Mouse (Mus musculus): Measurements from ENCODE around the gene Brd4. TPM values are rescaled to one million over a fixed set of nuclear protein-coding genes. Genes with fewer than 3 reads are reported as not detected.

The Brd4 gene
- polyA plus RNA-seq, 1 experiment from 2014 or later: 130 TPM

- peak overlapping the region; percentile 97; the same call in 1 of the 2 replicates for H3K27ac ChIP-seq (ENCODE audit: low read depth, low read length)
- no peaks in the 10 kb centered on the region for H3K27me3 ChIP-seq (ENCODE audit: control insufficient read depth, insufficient read depth, low read length)
- no peaks in the 10 kb centered on the region for H3K36me3 ChIP-seq (ENCODE audit: control insufficient read depth, insufficient read depth, low read length)
- ATAC-seq (replicated peaks; ENCODE audit: low FRiP score) (no peak), DNase-seq (ENCODE audit: low spot score) (no peak)
- no peaks in the 10 kb centered on the region for H3K9me3 ChIP-seq (ENCODE audit: control insufficient read depth, low read length)
- H3K9ac ChIP-seq (ENCODE audit: low read length): peak overlapping the region; percentile 97
- H3K4me2 ChIP-seq (ENCODE audit: low read depth, low read length, severe bottlenecking): peak overlapping the region; percentile 49
- peaks cover 9% of the 10 kb centered on the region; the same call in 1 of the 2 replicates for H3K4me1 ChIP-seq (replicated peaks; ENCODE audit: control insufficient read depth, insufficient read depth, low read length)
- 59% methylated on average over 6 of the region's 6 CpGs for WGBS
- H3K4me3 ChIP-seq (ENCODE audit: low read depth, low read length): peak overlapping the region; percentile 94
These were observed 682 bp upstream of the Brd4 start for GRCm38 (mm10) chr17:32285138-32285670.

GRCm38 (mm10) chr17:32283771-32284221 lies 726 bp downstream of the Brd4 start:
- ATAC-seq (replicated peaks; ENCODE audit: low FRiP score) (peak; percentile 62), DNase-seq (ENCODE audit: low spot score) (peak; percentile 77)
- Histone ChIP-seq H3K9ac (ENCODE audit: low read length) (peak overlapping the region; percentile 97), H3K9me3 (ENCODE audit: control insufficient read depth, low read length) (no peaks in the 10 kb centered on the region), H3K4me1 (replicated peaks; ENCODE audit: control insufficient read depth, insufficient read depth, low read length) (peaks cover 9% of the 10 kb centered on the region; the same call in 1 of the 2 replicates), H3K36me3 (ENCODE audit: control insufficient read depth, insufficient read depth, low read length) (no peaks in the 10 kb centered on the region), H3K4me2 (ENCODE audit: low read depth, low read length, severe bottlenecking) (peak overlapping the region; percentile 49), H3K27ac (ENCODE audit: low read depth, low read length) (peak overlapping the region; percentile 97), H3K27me3 (ENCODE audit: control insufficient read depth, insufficient read depth, low read length) (no peaks in the 10 kb centered on the region), H3K4me3 (ENCODE audit: low read depth, low read length) (peak overlapping the region; percentile 94)
- under 1% methylated on average over 30 of the region's 41 CpGs for WGBS

- H3K9ac ChIP-seq (ENCODE audit: low read length): peak overlapping the region; percentile 97
- DNase-seq (ENCODE audit: low spot score): peak; percentile 55
- 0 out of 2 replicates have a peak, but pooled peaks have one; percentile 15 for ATAC-seq (replicated peaks; ENCODE audit: low FRiP score)
- peak overlapping the region; percentile 49 for H3K4me2 ChIP-seq (ENCODE audit: low read depth, low read length, severe bottlenecking)
- H3K4me3 ChIP-seq (ENCODE audit: low read depth, low read length): peak overlapping the region; percentile 94
- no peaks in the 10 kb centered on the region for H3K36me3 ChIP-seq (ENCODE audit: control insufficient read depth, insufficient read depth, low read length)
- no peaks in the 10 kb centered on the region for H3K27me3 ChIP-seq (ENCODE audit: control insufficient read depth, insufficient read depth, low read length)
- H3K9me3 ChIP-seq (ENCODE audit: control insufficient read depth, low read length): no peaks in the 10 kb centered on the region
- WGBS: 13% methylated on average over 7 of the region's 7 CpGs
- H3K4me1 ChIP-seq (replicated peaks; ENCODE audit: control insufficient read depth, insufficient read depth, low read length): peaks cover 9% of the 10 kb centered on the region; the same call in 1 of the 2 replicates
- peak overlapping the region; percentile 97 for H3K27ac ChIP-seq (ENCODE audit: low read depth, low read length)
These were observed 1.2 kb downstream of the Brd4 start for GRCm38 (mm10) chr17:32283341-32283740.

GRCm38 (mm10) chr17:32281611-32282310 lies 2.8 kb downstream of the Brd4 start:
- Histone ChIP-seq H3K9me3 (ENCODE audit: control insufficient read depth, low read length) (no peaks in the 10 kb centered on the region), H3K9ac (ENCODE audit: low read length) (no peak overlapping the region), H3K36me3 (ENCODE audit: control insufficient read depth, insufficient read depth, low read length) (no peaks in the 10 kb centered on the region), H3K4me1 (replicated peaks; ENCODE audit: control insufficient read depth, insufficient read depth, low read length) (peaks cover 9% of the 10 kb centered on the region; the same call in 1 of the 2 replicates), H3K27ac (ENCODE audit: low read depth, low read length) (no peak overlapping the region), H3K4me3 (ENCODE audit: low read depth, low read length) (no peak overlapping the region), H3K27me3 (ENCODE audit: control insufficient read depth, insufficient read depth, low read length) (no peaks in the 10 kb centered on the region), H3K4me2 (ENCODE audit: low read depth, low read length, severe bottlenecking) (no peak overlapping the region)
- DNase-seq (ENCODE audit: low spot score) (no peak), ATAC-seq (replicated peaks; ENCODE audit: low FRiP score) (no peak)
- WGBS: 86% methylated on average over 4 of the region's 4 CpGs

- Histone ChIP-seq H3K27me3 (ENCODE audit: control insufficient read depth, insufficient read depth, low read length) (no peaks in the 10 kb centered on the region), H3K9me3 (ENCODE audit: control insufficient read depth, low read length) (no peaks in the 10 kb centered on the region), H3K36me3 (ENCODE audit: control insufficient read depth, insufficient read depth, low read length) (no peaks in the 10 kb centered on the region), H3K9ac (ENCODE audit: low read length) (no peak overlapping the region), H3K4me2 (ENCODE audit: low read depth, low read length, severe bottlenecking) (no peak overlapping the region), H3K4me3 (ENCODE audit: low read depth, low read length) (no peak overlapping the region), H3K27ac (ENCODE audit: low read depth, low read length) (no peak overlapping the region), H3K4me1 (replicated peaks; ENCODE audit: control insufficient read depth, insufficient read depth, low read length) (peaks cover 9% of the 10 kb centered on the region; the same call in 1 of the 2 replicates)
- ATAC-seq (replicated peaks; ENCODE audit: low FRiP score) (no peak), DNase-seq (ENCODE audit: low spot score) (no peak)
- WGBS: 96% methylated on average over 2 of the region's 2 CpGs
These were observed 3.4 kb downstream of the Brd4 start for GRCm38 (mm10) chr17:32281126-32281525.

- H3K4me2 ChIP-seq (ENCODE audit: low read depth, low read length, severe bottlenecking): no peak overlapping the region
- H3K27me3 ChIP-seq (ENCODE audit: control insufficient read depth, insufficient read depth, low read length): no peaks in the 10 kb centered on the region
- no peak overlapping the region for H3K27ac ChIP-seq (ENCODE audit: low read depth, low read length)
- no peaks in the 10 kb centered on the region for H3K9me3 ChIP-seq (ENCODE audit: control insufficient read depth, low read length)
- H3K4me3 ChIP-seq (ENCODE audit: low read depth, low read length): no peak overlapping the region
- 90% methylated on average over 3 of the region's 3 CpGs for WGBS
- no peaks in the 10 kb centered on the region for H3K36me3 ChIP-seq (ENCODE audit: control insufficient read depth, insufficient read depth, low read length)
- H3K9ac ChIP-seq (ENCODE audit: low read length): no peak overlapping the region
- H3K4me1 ChIP-seq (replicated peaks; ENCODE audit: control insufficient read depth, insufficient read depth, low read length): peaks cover 9% of the 10 kb centered on the region; the same call in 1 of the 2 replicates
- no peak for DNase-seq (ENCODE audit: low spot score)
- no peak for ATAC-seq (replicated peaks; ENCODE audit: low FRiP score)
These were observed 3.9 kb downstream of the Brd4 start for GRCm38 (mm10) chr17:32280575-32280974.

GRCm38 (mm10) chr17:32277201-32277600 lies 7.3 kb downstream of the Brd4 start:
- no peak for DNase-seq (ENCODE audit: low spot score)
- H3K4me2 ChIP-seq (ENCODE audit: low read depth, low read length, severe bottlenecking): no peak overlapping the region
- H3K9me3 ChIP-seq (ENCODE audit: control insufficient read depth, low read length): no peaks in the 10 kb centered on the region
- H3K27me3 ChIP-seq (ENCODE audit: control insufficient read depth, insufficient read depth, low read length): no peaks in the 10 kb centered on the region
- H3K4me3 ChIP-seq (ENCODE audit: low read depth, low read length): no peak overlapping the region
- H3K36me3 ChIP-seq (ENCODE audit: control insufficient read depth, insufficient read depth, low read length): no peaks in the 10 kb centered on the region
- H3K27ac ChIP-seq (ENCODE audit: low read depth, low read length): no peak overlapping the region
- peaks cover 2% of the 10 kb centered on the region; the same call in 1 of the 2 replicates for H3K4me1 ChIP-seq (replicated peaks; ENCODE audit: control insufficient read depth, insufficient read depth, low read length)
- ATAC-seq (replicated peaks; ENCODE audit: low FRiP score): no peak
- 78% methylated on average over 1 of the region's 1 CpGs for WGBS
- no peak overlapping the region for H3K9ac ChIP-seq (ENCODE audit: low read length)

- Histone ChIP-seq H3K4me3 (ENCODE audit: low read depth, low read length) (no peak overlapping the region), H3K36me3 (ENCODE audit: control insufficient read depth, insufficient read depth, low read length) (no peaks in the 10 kb centered on the region), H3K9ac (ENCODE audit: low read length) (no peak overlapping the region), H3K4me1 (replicated peaks; ENCODE audit: control insufficient read depth, insufficient read depth, low read length) (no peaks in the 10 kb centered on the region), H3K4me2 (ENCODE audit: low read depth, low read length, severe bottlenecking) (no peak overlapping the region), H3K27me3 (ENCODE audit: control insufficient read depth, insufficient read depth, low read length) (no peaks in the 10 kb centered on the region), H3K9me3 (ENCODE audit: control insufficient read depth, low read length) (no peaks in the 10 kb centered on the region), H3K27ac (ENCODE audit: low read depth, low read length) (no peak overlapping the region)
- no peak for DNase-seq (ENCODE audit: low spot score)
- 92% methylated on average over 3 of the region's 3 CpGs for WGBS
- no peak for ATAC-seq (replicated peaks; ENCODE audit: low FRiP score)
These were observed 9.0 kb downstream of the Brd4 start for GRCm38 (mm10) chr17:32275568-32275967.

All from forebrain, embryonic 11.5 days (tissue).